Mouse (Mus musculus): ENCODE measurements at regions not wholly inside any gene's neighbourhood (a gene's known extent, or its start where the extent isn't known, plus 50 kb on each side); places are given as distances from the start of the nearest gene placed in this dataset.

GRCm38 (mm10) chr9:101305730-101306129 is 54.1 kb upstream of the Ppp2r3a start:
- Histone ChIP-seq H3K27ac (ENCODE audit: insufficient read depth, low read depth, low read length) (no peak overlapping the region), H3K36me3 (ENCODE audit: control insufficient read depth, insufficient read depth, low read length) (no peaks in the 10 kb centered on the region), H3K27me3 (replicated peaks; ENCODE audit: control insufficient read depth, insufficient read depth, low read length) (no peaks in the 10 kb centered on the region), H3K4me3 (ENCODE audit: insufficient read depth, low read depth, low read length) (no peak overlapping the region), H3K4me1 (ENCODE audit: control insufficient read depth, insufficient read depth, low read length) (peaks cover 2% of the 10 kb centered on the region; the same call in 1 of the 2 replicates)
- no peak for TF ChIP-seq CTCF (conservative IDR thresholded peaks at IDR 0.05; ENCODE audit: insufficient read depth, insufficient read length, low read depth, low read length)
- TF ChIP-seq POLR2A (IDR thresholded peaks at IDR 0.05; ENCODE audit: low read depth, low read length), result no peak
- DNase-seq, result no peak
- 78% methylated on average over 4 of the region's 4 CpGs for WGBS
